Mouse (Mus musculus): ENCODE measurements at regions not wholly inside any gene's neighbourhood (a gene's known extent, or its start where the extent isn't known, plus 50 kb on each side); places are given as distances from the start of the nearest gene placed in this dataset.

DNA sequence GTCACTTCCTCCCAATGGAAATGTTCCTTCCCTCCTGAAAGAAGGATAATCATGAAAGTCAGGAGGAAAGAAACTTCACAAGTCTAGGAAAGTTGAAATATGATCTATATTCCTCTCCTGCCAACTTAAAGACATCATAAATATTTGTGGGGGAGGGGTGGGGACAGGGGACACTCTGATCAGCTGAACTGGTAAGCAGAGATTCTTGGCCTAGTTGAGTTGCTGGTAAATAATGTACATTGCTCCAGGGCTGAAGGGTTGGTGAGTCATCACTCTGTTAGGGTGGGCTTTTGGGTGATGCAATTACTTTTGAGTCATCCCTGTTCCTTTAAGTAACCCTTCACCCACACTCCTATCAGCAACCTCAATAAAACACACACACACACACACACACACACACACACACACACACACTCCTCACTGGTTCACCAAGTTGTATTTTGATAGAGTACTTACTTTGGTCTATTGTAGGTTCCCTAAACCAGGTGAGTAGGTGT, 56.0 kb downstream of the Ccdc71l start:
- Histone ChIP-seq H3K4me3 (ENCODE audit: low read depth, low read length) (no peak overlapping the region), H3K9me3 (replicated peaks) (no peaks in the 10 kb centered on the region), H3K36me3 (replicated peaks) (no peaks in the 10 kb centered on the region), H3K4me1 (ENCODE audit: insufficient read depth, low read depth, low read length) (no peaks in the 10 kb centered on the region), H3K27me3 (ENCODE audit: insufficient read depth, low read length) (no peaks in the 10 kb centered on the region; the same call in 1 of the 2 replicates)
- no peak for DNase-seq (ENCODE audit: low spot score)
- ATAC-seq (ENCODE audit: extremely low read depth, insufficient number of reproducible peaks, low FRiP score, poor library complexity, severe bottlenecking): no peak
- TF ChIP-seq TAL1 (conservative IDR thresholded peaks at IDR 0.05; ENCODE audit: low read depth, low read length) (no peak), CTCF (IDR thresholded peaks at IDR 0.05; ENCODE audit: low read depth, low read length) (no peak), GATA2 (IDR thresholded peaks at IDR 0.05; ENCODE audit: borderline replicate concordance, low read depth, low read length) (no peak), POLR2AphosphoS5 (IDR thresholded peaks at IDR 0.05; ENCODE audit: insufficient replicate concordance, low read depth, low read length) (no peak), GATA1 (IDR thresholded peaks at IDR 0.05; ENCODE audit: borderline replicate concordance, low read length) (no peak)

DNA sequence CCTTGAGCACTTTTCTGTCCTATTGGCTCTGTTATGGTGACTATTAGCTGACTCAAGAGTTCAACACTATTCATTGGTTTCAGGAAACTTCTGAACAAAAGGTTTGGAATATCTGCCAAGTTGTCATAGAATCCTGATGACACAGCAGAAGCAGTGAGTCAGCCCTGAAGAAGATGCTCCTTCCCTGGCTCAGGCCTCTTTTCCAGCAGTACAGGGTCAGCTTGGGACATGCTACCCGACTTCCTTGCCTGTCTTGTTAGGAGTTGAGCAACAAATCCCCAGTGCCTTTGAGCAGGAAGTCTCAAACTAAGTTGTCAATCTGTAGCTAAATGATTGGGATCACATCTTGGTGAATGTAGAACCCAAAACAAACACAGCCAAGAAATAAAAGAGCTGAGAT, 56.6 kb downstream of the Ccdc71l start:
- no peak for ATAC-seq (ENCODE audit: extremely low read depth, insufficient number of reproducible peaks, low FRiP score, poor library complexity, severe bottlenecking)
- H3K27me3 ChIP-seq (ENCODE audit: insufficient read depth, low read length): no peaks in the 10 kb centered on the region; the same call in 1 of the 2 replicates
- no peaks in the 10 kb centered on the region for H3K36me3 ChIP-seq (replicated peaks)
- H3K9me3 ChIP-seq (replicated peaks): no peaks in the 10 kb centered on the region
- DNase-seq (ENCODE audit: low spot score): no peak
- H3K4me1 ChIP-seq (ENCODE audit: insufficient read depth, low read depth, low read length): no peaks in the 10 kb centered on the region
- no peak for TF ChIP-seq GATA1 (IDR thresholded peaks at IDR 0.05; ENCODE audit: borderline replicate concordance, low read length)
- no peak for TF ChIP-seq POLR2AphosphoS5 (IDR thresholded peaks at IDR 0.05; ENCODE audit: insufficient replicate concordance, low read depth, low read length)
- TF ChIP-seq GATA2 (IDR thresholded peaks at IDR 0.05; ENCODE audit: borderline replicate concordance, low read depth, low read length): no peak
- TF ChIP-seq CTCF (IDR thresholded peaks at IDR 0.05; ENCODE audit: low read depth, low read length): no peak
- TF ChIP-seq TAL1 (conservative IDR thresholded peaks at IDR 0.05; ENCODE audit: low read depth, low read length): no peak
- H3K4me3 ChIP-seq (ENCODE audit: low read depth, low read length): no peak overlapping the region

DNA sequence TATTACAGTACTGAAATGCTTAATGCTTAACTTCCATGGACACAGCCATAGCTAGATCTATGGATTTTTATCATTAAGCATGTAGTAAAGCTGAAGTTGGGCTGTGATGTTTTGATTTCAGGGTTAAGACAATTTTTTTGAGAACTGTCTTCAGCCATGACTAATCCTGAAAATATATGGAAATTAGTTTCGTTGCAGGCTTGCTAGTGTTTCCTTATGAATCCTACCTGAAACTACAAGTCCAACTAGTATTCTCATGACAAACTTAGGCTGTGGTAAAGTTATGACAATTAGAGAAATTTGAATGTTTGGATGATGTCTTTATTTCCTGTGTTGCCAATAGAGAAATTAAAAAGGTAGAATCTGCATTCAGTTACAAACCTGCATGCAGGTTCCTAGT, 59.7 kb downstream of the Ccdc71l start:
- H3K4me1 ChIP-seq (ENCODE audit: insufficient read depth, low read depth, low read length): no peaks in the 10 kb centered on the region
- H3K9me3 ChIP-seq (replicated peaks): no peaks in the 10 kb centered on the region
- H3K36me3 ChIP-seq (replicated peaks): no peaks in the 10 kb centered on the region
- TF ChIP-seq POLR2AphosphoS5 (IDR thresholded peaks at IDR 0.05; ENCODE audit: insufficient replicate concordance, low read depth, low read length) (no peak), GATA2 (IDR thresholded peaks at IDR 0.05; ENCODE audit: borderline replicate concordance, low read depth, low read length) (no peak), CTCF (IDR thresholded peaks at IDR 0.05; ENCODE audit: low read depth, low read length) (no peak), GATA1 (IDR thresholded peaks at IDR 0.05; ENCODE audit: borderline replicate concordance, low read length) (no peak), TAL1 (conservative IDR thresholded peaks at IDR 0.05; ENCODE audit: low read depth, low read length) (no peak)
- DNase-seq (ENCODE audit: low spot score) (no peak), ATAC-seq (ENCODE audit: extremely low read depth, insufficient number of reproducible peaks, low FRiP score, poor library complexity, severe bottlenecking) (no peak)
- no peak overlapping the region for H3K4me3 ChIP-seq (ENCODE audit: low read depth, low read length)
- no peaks in the 10 kb centered on the region; the same call in 1 of the 2 replicates for H3K27me3 ChIP-seq (ENCODE audit: insufficient read depth, low read length)

DNA sequence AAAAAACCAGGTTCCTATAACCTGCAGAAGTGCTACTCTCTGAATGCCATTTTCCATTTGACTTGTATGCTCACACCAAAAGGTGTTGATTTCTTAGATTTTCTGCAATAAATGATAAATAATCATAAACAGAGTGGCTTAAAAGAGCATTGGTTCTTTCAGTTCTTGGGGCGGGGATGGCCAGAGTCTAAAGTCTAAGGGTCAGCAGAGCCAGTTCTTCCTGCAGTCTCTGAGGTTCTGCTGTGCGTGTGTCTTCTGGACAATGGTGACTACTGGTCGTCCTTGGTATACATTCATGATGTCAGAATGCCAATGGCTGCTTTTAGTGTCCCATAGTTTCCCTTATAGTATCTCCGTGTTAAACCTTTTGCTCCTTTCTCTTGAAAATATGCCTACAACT, 66.3 kb downstream of the Ccdc71l start:
- no peak for DNase-seq (ENCODE audit: low spot score)
- H3K9me3 ChIP-seq (replicated peaks): no peaks in the 10 kb centered on the region
- no peak overlapping the region for H3K4me3 ChIP-seq (ENCODE audit: low read depth, low read length)
- H3K27me3 ChIP-seq (ENCODE audit: insufficient read depth, low read length): no peaks in the 10 kb centered on the region; the same call in 1 of the 2 replicates
- no peak for ATAC-seq (ENCODE audit: extremely low read depth, insufficient number of reproducible peaks, low FRiP score, poor library complexity, severe bottlenecking)
- TF ChIP-seq GATA2 (IDR thresholded peaks at IDR 0.05; ENCODE audit: borderline replicate concordance, low read depth, low read length) (no peak), TAL1 (conservative IDR thresholded peaks at IDR 0.05; ENCODE audit: low read depth, low read length) (no peak), GATA1 (IDR thresholded peaks at IDR 0.05; ENCODE audit: borderline replicate concordance, low read length) (no peak), POLR2AphosphoS5 (IDR thresholded peaks at IDR 0.05; ENCODE audit: insufficient replicate concordance, low read depth, low read length) (no peak), CTCF (IDR thresholded peaks at IDR 0.05; ENCODE audit: low read depth, low read length) (no peak)
- H3K4me1 ChIP-seq (ENCODE audit: insufficient read depth, low read depth, low read length): no peaks in the 10 kb centered on the region
- H3K36me3 ChIP-seq (replicated peaks): no peaks in the 10 kb centered on the region

DNA sequence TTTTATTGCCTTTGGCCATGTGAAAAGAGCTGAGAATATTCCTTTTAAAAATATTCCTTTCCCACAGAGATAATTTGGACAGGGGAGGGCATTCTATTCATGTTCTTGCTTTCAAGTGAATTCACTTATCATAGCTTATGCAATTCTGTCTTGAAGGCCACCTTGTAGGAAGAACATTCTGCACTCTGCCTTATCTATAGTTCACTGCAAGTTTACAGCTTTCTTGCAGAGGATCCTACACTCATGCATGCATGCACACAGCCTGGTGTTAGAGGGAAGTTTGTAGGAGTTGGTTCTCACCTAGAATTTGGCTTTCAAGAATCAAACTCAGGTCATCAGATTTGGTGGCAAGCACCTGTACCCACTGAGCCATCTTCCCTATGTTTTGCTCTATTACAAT, 67.4 kb downstream of the Ccdc71l start:
- no peak for TF ChIP-seq GATA1 (IDR thresholded peaks at IDR 0.05; ENCODE audit: borderline replicate concordance, low read length)
- no peak for TF ChIP-seq TAL1 (conservative IDR thresholded peaks at IDR 0.05; ENCODE audit: low read depth, low read length)
- TF ChIP-seq POLR2AphosphoS5 (IDR thresholded peaks at IDR 0.05; ENCODE audit: insufficient replicate concordance, low read depth, low read length): no peak
- TF ChIP-seq CTCF (IDR thresholded peaks at IDR 0.05; ENCODE audit: low read depth, low read length): no peak
- TF ChIP-seq GATA2 (IDR thresholded peaks at IDR 0.05; ENCODE audit: borderline replicate concordance, low read depth, low read length): no peak
- DNase-seq (ENCODE audit: low spot score): no peak
- no peak for ATAC-seq (ENCODE audit: extremely low read depth, insufficient number of reproducible peaks, low FRiP score, poor library complexity, severe bottlenecking)

DNA sequence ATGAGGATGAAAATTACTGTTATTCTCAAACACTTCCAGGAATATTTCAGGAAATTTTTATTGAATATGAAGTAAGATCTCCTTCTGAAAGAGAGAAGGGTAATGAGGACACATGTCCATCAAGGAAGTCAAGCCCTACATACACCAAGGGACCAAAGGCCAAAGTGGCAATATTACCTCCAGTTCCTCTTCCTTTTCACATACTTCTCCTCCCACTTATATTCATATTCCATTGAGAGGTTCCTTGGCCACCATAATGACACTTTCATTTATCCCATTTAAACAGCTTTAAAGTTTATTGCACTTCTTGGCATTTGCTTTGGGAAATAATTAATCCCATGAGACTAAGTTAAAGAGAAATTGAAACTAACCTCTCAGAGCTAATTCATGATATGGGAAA, 70.9 kb downstream of the Ccdc71l start:
- H3K36me3 ChIP-seq (replicated peaks): no peaks in the 10 kb centered on the region
- no peaks in the 10 kb centered on the region for H3K9me3 ChIP-seq (replicated peaks)
- no peak overlapping the region for H3K4me3 ChIP-seq (ENCODE audit: low read depth, low read length)
- ATAC-seq (ENCODE audit: extremely low read depth, insufficient number of reproducible peaks, low FRiP score, poor library complexity, severe bottlenecking): no peak
- no peaks in the 10 kb centered on the region for H3K4me1 ChIP-seq (ENCODE audit: insufficient read depth, low read depth, low read length)
- TF ChIP-seq GATA1 (IDR thresholded peaks at IDR 0.05; ENCODE audit: borderline replicate concordance, low read length) (no peak), POLR2AphosphoS5 (IDR thresholded peaks at IDR 0.05; ENCODE audit: insufficient replicate concordance, low read depth, low read length) (no peak), GATA2 (IDR thresholded peaks at IDR 0.05; ENCODE audit: borderline replicate concordance, low read depth, low read length) (no peak), CTCF (IDR thresholded peaks at IDR 0.05; ENCODE audit: low read depth, low read length) (no peak), TAL1 (conservative IDR thresholded peaks at IDR 0.05; ENCODE audit: low read depth, low read length) (no peak)
- no peaks in the 10 kb centered on the region; the same call in 1 of the 2 replicates for H3K27me3 ChIP-seq (ENCODE audit: insufficient read depth, low read length)
- no peak for DNase-seq (ENCODE audit: low spot score)

More for the DNA sequence above, 67.4 kb downstream of the Ccdc71l start:
- no peak overlapping the region for H3K4me3 ChIP-seq (ENCODE audit: low read depth, low read length)
- no peaks in the 10 kb centered on the region for H3K9me3 ChIP-seq (replicated peaks)
- H3K36me3 ChIP-seq (replicated peaks): no peaks in the 10 kb centered on the region
- H3K27me3 ChIP-seq (ENCODE audit: insufficient read depth, low read length): no peaks in the 10 kb centered on the region; the same call in 1 of the 2 replicates
- no peaks in the 10 kb centered on the region for H3K4me1 ChIP-seq (ENCODE audit: insufficient read depth, low read depth, low read length)
